Mouse (Mus musculus) E14TG2a.4 (cell line): Measurements from ENCODE around the gene Trim44.

Experiments
- H3K27me3 ChIP-seq: 2 replicates; pipeline ENCODE4 v1.6.1; 2014; ENCODE audit warnings: low read length, control low read depth; ENCODE audit not compliant: insufficient read depth
- H3K36me3 ChIP-seq: 2 replicates; pipeline ENCODE4 v1.6.1; 2014; ENCODE audit warnings: low read length, control low read depth; ENCODE audit not compliant: insufficient read depth
- H3K4me1 ChIP-seq: replicated peaks from 2 replicates; pipeline ENCODE4 v1.6.1; 2014; ENCODE audit warnings: low read depth, low read length, control low read depth
- H3K4me3 ChIP-seq: replicated peaks from 2 replicates; pipeline ENCODE4 v1.5.1; 2014; ENCODE audit warnings: mild to moderate bottlenecking, low read length
- H3K9me3 ChIP-seq: 2 replicates; pipeline ENCODE4 v1.6.1; 2014; ENCODE audit warnings: low read length, control low read depth
- CTCF ChIP-seq: conservative IDR thresholded peaks from 2 replicates; pipeline ENCODE4 v1.5.1; 2014; ENCODE audit warnings: low read length
- NANOG ChIP-seq: IDR thresholded peaks from 2 replicates; pipeline ENCODE4 v1.6.1; 2014; ENCODE audit warnings: borderline replicate concordance, low read length, mixed read lengths
- POU5F1 ChIP-seq: IDR thresholded peaks from 2 replicates; pipeline ENCODE4 v1.6.1; 2014; ENCODE audit warnings: low read length, borderline replicate concordance

Trim44 gene

DNA sequence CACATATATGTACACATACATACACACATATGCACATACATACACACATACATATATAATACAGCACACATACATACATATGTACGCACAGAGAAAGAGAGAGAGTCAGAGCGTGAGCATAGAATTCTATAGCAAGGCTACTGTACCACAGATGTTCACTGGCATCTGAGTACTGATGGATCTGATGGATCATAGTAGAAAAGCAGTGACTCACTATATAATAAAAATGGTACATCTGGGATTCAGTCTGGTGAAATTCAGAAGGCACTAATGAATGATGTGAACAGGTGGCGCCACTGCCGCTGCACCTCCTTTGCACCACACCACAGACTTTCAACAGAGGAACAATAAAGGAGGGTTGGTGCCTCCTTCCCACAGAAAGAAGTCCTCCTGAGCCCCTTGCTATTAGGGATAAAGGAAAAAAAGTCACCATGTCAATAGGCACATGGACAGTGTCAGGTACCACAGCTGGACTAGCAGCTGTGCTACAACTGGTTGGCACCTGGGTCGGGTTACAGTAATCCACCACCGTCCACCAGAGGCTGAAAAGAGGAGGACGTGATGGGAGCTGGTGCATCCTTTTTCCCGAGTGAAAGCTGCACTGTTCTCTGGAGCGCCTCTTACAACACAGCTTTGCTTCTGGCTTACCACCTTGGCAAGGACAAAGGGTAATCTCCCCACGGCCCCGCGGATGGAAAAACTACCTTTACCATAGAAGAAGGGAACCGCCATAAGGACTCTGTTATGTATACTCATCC lies 139.9 kb downstream of the Trim44 start:
- H3K36me3 ChIP-seq: no peaks in the 10 kb centered on the region
- H3K4me3 ChIP-seq: no peak overlapping the region
- no peaks in the 10 kb centered on the region for H3K27me3 ChIP-seq
- TF ChIP-seq POU5F1 (no peak), CTCF (no peak), NANOG (no peak)
- H3K9me3 ChIP-seq: no peaks in the 10 kb centered on the region
- H3K4me1 ChIP-seq: no peaks in the 10 kb centered on the region

DNA sequence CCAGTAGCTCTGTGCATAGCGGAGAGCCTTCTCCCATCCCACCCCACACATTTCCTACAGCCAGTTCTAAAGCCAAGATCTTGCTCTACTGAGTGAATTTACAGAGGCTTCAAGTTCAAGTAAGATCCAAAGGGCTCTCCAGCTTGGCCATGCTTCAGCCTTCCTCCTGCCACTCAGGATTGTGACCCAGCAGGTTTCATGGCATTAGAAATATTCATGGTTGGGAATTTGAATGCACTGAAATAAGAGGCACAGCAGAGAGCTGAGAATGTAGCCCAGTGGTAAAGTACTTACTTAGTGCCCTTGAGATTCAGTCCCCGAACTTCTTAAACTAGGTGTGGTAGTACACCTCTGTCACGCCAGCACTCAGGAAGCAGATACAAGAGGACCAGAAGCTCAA lies 140.7 kb downstream of the Trim44 start:
- no peaks in the 10 kb centered on the region for H3K27me3 ChIP-seq
- H3K4me1 ChIP-seq: no peaks in the 10 kb centered on the region
- no peaks in the 10 kb centered on the region for H3K9me3 ChIP-seq
- no peaks in the 10 kb centered on the region for H3K36me3 ChIP-seq
- no peak for TF ChIP-seq CTCF
- TF ChIP-seq POU5F1: no peak
- no peak for TF ChIP-seq NANOG
- no peak overlapping the region for H3K4me3 ChIP-seq

DNA sequence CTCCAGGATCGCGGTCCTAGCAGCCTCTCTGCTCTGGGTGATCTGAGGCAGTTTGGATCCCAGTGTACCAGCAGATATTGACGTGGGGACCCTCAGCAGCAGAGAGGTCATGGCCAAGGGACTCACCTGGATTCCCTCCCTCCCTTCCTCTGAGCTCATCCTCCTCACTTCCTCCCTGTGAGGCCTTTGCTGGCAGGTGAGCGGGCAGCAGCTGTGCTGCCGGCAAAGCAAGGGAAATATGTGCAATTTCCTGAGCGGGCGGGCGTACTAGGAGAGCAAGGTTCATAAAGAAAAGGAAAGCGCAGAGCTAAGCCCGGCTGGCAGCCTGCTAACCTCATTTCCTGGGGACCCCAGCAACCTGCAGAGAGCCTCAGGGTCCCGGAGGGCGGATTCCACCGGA lies 148.5 kb downstream of the Trim44 start:
- no peak for TF ChIP-seq NANOG
- no peak for TF ChIP-seq POU5F1
- no peak for TF ChIP-seq CTCF
- Histone ChIP-seq H3K4me1 (peaks cover 26% of the 10 kb centered on the region), H3K9me3 (no peaks in the 10 kb centered on the region), H3K4me3 (peak overlapping the region; percentile 52), H3K27me3 (peaks cover 47% of the 10 kb centered on the region), H3K36me3 (no peaks in the 10 kb centered on the region)

DNA sequence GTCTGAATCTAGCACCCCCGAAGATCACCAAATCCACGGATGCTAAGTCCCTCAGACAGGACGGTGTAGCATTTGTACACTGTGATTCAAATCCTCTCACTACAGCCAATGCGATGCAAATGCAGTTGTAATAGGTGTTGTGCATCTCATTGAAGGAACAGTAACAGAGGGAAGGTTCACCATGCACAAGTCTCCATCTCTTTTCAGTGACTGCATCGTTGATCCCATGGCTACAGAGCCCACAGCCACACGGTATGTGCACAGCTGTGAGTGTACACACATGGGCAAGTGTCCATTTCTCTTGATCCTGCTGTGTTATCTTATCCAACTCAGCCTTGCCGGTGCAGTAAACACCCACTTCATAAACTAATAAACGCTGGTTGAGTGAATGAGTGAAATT lies 148.9 kb downstream of the Trim44 start:
- H3K9me3 ChIP-seq: no peaks in the 10 kb centered on the region
- TF ChIP-seq CTCF (no peak), POU5F1 (no peak), NANOG (no peak)
- peak overlapping the region; percentile 52 for H3K4me3 ChIP-seq
- H3K36me3 ChIP-seq: no peaks in the 10 kb centered on the region
- H3K4me1 ChIP-seq: peaks cover 26% of the 10 kb centered on the region
- peaks cover 47% of the 10 kb centered on the region for H3K27me3 ChIP-seq

DNA sequence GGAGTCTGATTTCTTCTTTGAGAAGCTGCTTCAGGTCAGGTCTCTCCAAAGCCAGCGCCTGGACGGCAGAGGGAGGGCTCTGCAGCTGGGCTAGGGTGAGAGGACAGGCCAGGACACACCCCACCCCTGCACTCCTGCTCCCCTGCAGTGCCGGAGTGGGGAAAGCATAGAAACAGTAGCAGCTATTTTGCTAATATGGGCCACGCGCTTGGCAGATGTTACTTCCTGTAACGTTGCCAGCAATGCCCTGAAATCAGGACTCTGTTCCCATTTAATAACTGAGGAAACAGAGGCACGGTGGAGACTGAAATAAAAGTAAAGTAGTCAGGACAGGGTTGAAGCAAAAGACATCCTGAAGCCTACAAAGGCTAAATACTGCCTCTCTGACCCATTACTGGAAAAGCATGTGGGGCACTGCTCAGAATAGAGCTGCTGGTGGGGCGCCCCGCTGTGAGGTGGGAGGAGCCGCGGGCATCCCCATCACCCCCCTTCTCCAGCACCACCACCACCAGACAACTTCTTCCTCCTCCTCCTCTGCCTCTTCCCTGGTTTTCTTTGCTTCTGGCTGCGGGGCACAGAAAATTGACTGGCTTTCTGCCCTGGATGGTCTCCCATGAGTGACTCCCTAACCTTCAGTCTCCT lies 149.5 kb downstream of the Trim44 start:
- Histone ChIP-seq H3K4me3 (peak overlapping the region; percentile 23; the same call in 1 of the 2 replicates), H3K27me3 (peaks cover 47% of the 10 kb centered on the region), H3K4me1 (peaks cover 26% of the 10 kb centered on the region), H3K36me3 (no peaks in the 10 kb centered on the region), H3K9me3 (no peaks in the 10 kb centered on the region)
- TF ChIP-seq POU5F1: no peak
- TF ChIP-seq CTCF: no peak
- TF ChIP-seq NANOG: no peak

DNA sequence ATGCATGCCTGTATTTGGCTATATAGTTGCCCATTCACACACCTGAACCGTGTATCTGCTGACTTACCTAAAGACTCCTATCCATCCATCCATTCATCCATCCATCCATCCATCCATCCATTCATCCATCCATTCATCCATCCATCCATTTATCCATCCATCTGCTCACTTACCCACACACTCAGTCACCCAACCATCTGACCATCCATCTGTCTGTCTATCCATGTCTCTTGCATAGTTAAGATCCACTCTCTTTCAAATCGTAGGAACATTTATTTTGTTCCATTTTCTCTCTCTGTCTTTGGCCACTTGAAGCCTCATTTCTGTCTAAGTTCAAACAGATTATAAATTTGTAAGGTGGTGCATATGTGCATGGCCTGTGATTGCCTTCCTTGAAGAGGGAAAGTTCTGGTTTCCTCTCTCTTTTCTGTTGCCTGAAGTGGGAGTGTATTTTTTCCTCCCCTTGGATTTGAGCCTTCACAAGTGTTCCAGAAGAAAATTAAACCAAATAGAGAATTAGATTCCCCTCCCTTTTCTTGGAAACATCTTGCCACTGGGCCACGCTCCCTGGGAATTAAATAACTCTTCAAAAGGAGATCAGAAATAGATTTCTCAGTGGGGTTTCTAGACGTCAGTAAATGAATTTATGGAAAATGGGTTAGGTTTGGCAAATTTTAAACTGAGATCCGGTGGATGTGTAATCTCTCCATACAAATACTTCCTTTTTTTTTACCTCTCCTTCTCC lies 150.9 kb downstream of the Trim44 start:
- no peaks in the 10 kb centered on the region for H3K9me3 ChIP-seq
- peaks cover 47% of the 10 kb centered on the region for H3K27me3 ChIP-seq
- peaks cover 26% of the 10 kb centered on the region for H3K4me1 ChIP-seq
- H3K36me3 ChIP-seq: no peaks in the 10 kb centered on the region
- TF ChIP-seq NANOG (no peak), CTCF (no peak), POU5F1 (no peak)
- no peak overlapping the region for H3K4me3 ChIP-seq

DNA sequence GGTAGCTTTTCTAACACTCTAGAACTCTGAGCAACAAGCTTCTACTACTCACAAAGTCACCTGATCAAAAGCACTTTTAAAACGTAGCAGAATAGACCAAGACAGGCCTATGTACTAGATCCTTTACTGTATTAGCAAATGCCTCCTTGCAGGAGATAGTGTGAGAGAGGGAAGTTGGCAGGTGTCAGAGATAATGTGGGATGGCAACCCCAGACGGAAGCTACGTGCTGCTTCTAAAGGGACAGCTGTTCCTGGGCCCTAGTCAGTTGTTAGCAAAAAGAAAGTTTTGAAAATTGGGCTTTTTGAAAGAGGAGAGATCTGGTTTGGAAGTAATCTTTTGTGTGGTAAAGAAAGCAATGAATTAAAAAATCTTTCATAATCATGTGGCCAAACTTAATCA lies 151.5 kb downstream of the Trim44 start:
- Histone ChIP-seq H3K36me3 (no peaks in the 10 kb centered on the region), H3K4me1 (peaks cover 26% of the 10 kb centered on the region), H3K4me3 (no peak overlapping the region), H3K9me3 (no peaks in the 10 kb centered on the region), H3K27me3 (peaks cover 47% of the 10 kb centered on the region)
- TF ChIP-seq POU5F1 (no peak), CTCF (no peak), NANOG (no peak)

DNA sequence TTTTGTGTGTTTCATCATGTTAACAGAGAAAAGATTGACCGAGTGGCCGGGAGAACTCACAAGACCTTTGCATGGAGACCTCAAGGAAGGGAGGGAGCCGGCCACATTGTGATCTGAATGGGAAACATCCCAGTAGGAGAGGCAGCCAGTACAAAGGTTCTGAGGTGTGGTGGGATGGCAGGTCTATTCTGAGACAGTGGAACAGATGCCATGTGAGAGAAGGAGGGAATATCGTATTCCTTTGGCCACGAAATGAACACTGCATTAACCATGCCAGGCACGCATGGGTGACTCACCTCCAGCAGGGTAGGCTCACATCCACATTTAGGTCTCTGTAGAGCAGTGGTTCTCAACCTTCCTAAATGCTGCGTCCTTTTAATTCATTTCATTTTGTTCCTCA lies 154.4 kb downstream of the Trim44 start:
- no peak overlapping the region for H3K4me3 ChIP-seq
- H3K27me3 ChIP-seq: peaks cover 38% of the 10 kb centered on the region
- H3K36me3 ChIP-seq: no peaks in the 10 kb centered on the region
- TF ChIP-seq POU5F1: no peak
- H3K4me1 ChIP-seq: peaks cover 17% of the 10 kb centered on the region
- H3K9me3 ChIP-seq: no peaks in the 10 kb centered on the region
